Mouse (Mus musculus) erythroblast, embryonic 14.5 days (primary cell): ENCODE data around the gene Gm10300.
A peak's percentile ranks its signal among the peaks of the same experiment; 100 is the strongest.

Experiments
- GATA1 ChIP-seq: IDR thresholded peaks from 2 replicates; pipeline ENCODE4 v1.6.1; 2012; ENCODE audit warnings: low read length, inconsistent platforms, mixed read lengths
- TAL1 ChIP-seq: IDR thresholded peaks from 3 replicates; pipeline ENCODE4 v1.6.1; 2012; ENCODE audit warnings: low read length, inconsistent platforms, mixed read lengths

DNA sequence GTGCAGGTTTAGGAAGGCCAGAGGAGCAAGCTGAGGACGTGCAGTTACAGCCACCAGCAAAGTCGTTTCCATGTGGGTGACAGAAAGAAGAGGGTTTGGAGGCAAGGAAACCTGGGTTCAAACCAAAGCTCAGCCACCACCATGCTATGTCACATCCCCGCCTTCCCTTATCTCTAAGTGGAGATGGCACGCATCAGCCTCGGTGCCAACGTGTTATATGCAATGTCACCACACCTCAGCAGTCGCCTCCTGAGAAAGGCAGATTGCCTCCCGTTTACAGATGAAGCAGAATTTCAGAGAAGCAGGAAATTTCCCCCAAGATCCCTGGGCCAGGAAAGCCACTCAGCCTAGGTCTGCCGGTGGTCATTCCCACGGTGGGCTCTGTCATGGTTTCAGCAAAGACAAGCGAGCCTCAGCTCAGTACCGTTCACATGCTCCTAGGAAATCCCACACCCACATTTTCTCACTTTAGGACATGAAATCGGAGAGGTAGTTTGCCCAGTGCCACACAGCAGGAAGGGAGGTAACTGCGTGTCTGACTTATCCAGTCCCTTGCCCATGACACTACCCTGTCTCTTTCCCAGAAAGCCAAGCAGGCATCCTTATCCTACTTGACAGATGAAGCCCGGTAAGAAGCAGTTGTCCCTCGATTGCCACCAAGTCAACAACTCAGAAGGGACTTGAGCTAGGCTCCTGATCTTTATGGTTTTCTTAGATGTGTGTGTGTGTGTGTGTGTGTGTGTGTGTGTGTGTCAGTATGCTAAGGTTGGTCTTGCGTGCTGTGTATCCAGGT, 14.3 kb upstream of the Gm10300 start:
- peak; percentile 89 for TF ChIP-seq GATA1
- peak; percentile 70 for TF ChIP-seq TAL1
